Mouse (Mus musculus) liver, adult 2 months (tissue): ENCODE measurements at regions not wholly inside any gene's neighbourhood (a gene's known extent, or its start where the extent isn't known, plus 50 kb on each side); places are given as distances from the start of the nearest gene placed in this dataset.

Experiments
- CTCF ChIP-seq: fragments of 200-500 bp; IDR thresholded peaks from 2 replicates; pipeline ENCODE4 v1.5.1; 2011; ENCODE audit warnings: low read depth, low read length, control low read depth
- POLR2A ChIP-seq: fragments of 200-500 bp; IDR thresholded peaks from 2 replicates; pipeline ENCODE4 v1.6.1; 2011; ENCODE audit warnings: low read length, control low read depth; ENCODE audit not compliant: insufficient read depth; ENCODE audit errors: extremely low read depth

DNA sequence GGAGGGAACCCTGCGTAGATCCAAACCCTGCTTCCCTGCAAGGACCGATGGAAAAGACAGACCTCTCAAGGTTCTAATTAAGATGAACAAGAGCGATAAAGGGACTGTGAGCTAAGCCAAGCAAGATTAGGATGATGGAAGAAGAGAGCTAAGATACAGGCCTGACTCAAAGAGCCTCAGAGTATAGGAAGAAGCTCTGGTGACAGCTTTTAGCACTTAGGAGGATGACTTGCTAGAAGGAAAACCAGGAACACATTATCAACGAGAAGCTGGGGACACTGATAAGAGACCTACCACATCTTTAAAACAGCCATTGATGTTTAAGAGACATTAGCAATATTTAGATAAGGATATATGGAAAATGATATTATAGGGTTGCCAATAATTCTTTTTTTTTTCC lies 59.7 kb upstream of the Trh start:
- TF ChIP-seq POLR2A (no peak), CTCF (no peak)
